17 mouse cellular contexts compared by ENCODE assay signal in the genomic region with DNA sequence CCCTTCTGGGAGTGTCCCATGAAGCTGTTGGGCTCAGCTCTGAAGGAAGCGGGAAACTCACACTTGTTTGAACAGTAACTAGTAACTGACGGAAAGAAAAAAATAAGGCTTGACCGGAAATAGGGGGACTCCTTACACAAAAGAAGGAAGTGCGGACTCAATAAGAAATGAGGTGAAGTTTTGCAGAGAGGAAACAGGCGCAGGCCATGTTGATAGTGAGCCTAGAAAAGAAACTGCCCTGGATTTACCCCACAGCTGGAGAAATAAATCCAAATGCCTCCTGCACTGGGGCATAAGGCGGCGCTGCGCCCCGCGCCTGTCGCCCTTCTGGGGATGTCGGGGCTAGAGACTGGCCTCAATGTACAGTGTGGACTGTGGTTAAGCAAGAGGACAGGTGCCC.
DNase-seq lines count a peak whose midpoint lies in the region; ATAC-seq and TF ChIP-seq lines count a peak whose summit lies in the region.
"Had no signal": no experiment of that assay in that cellular context is flagged by ENCODE, and none has a peak within 500 bp of the region (broad histone marks: within the 10 kb centered on the region; RNA-seq: fewer than 3 reads in every experiment).

No protein-coding gene starts in this region.

- ATAC-seq in embryonic facial prominence, embryonic 15.5 days (ENCODE audit: insufficient number of reproducible peaks, low FRiP score, low TSS enrichment, low read depth): 0 out of 2 replicates have a peak, but pooled peaks have one; percentile 15
- no peak for ATAC-seq in liver, embryonic 11.5 days (replicated peaks; ENCODE audit: low FRiP score)
- ATAC-seq in heart, postnatal 0 days (ENCODE audit: insufficient read depth, low read depth): peak; percentile 64
- ATAC-seq: forebrain, embryonic 15.5 days; hindbrain, embryonic 16.5 days had no signal

- no peak for DNase-seq in embryonic facial prominence, embryonic 10.5 days (ENCODE audit: low spot score)
- peak; percentile 28 for DNase-seq in liver, adult 2 months (ENCODE audit: extremely low read depth, low read depth, low spot score)
- no peak for DNase-seq in liver, embryonic 11.5 days (ENCODE audit: low spot score)
- DNase-seq in heart, postnatal 0 days (ENCODE audit: low spot score): peak; percentile 74
- no peak for DNase-seq in ovary, postnatal 10 days (ENCODE audit: low spot score)
- no peak for DNase-seq in cerebellum, adult 9-10 months
- DNase-seq: cerebellum, adult 2 months; gastrocnemius, postnatal 25 days; midbrain, embryonic 14.5 days; retina, postnatal 1 day; thymus, postnatal 14 days had no signal

- no peak overlapping the region for H3K9ac ChIP-seq in embryonic facial prominence, embryonic 15.5 days
- no peak overlapping the region for H3K9ac ChIP-seq in liver, adult 2 months (ENCODE audit: low read depth, low read length)
- no peak overlapping the region for H3K9ac ChIP-seq in liver, embryonic 11.5 days (ENCODE audit: low read depth, low read length)
- H3K9ac ChIP-seq in heart, postnatal 0 days (replicated peaks; ENCODE audit: low read depth, low read length): no peak overlapping the region
- H3K9ac ChIP-seq: embryonic facial prominence, embryonic 13.5 days; forebrain, embryonic 15.5 days had no signal

- no peaks in the 10 kb centered on the region for H3K9me3 ChIP-seq in embryonic facial prominence, embryonic 15.5 days (replicated peaks)
- no peaks in the 10 kb centered on the region for H3K9me3 ChIP-seq in embryonic facial prominence, embryonic 10.5 days
- no peaks in the 10 kb centered on the region for H3K9me3 ChIP-seq in liver, embryonic 11.5 days (ENCODE audit: control insufficient read depth, low read length)
- H3K9me3 ChIP-seq in heart, postnatal 0 days (replicated peaks; ENCODE audit: control insufficient read depth, low read length): no peaks in the 10 kb centered on the region
- H3K9me3 ChIP-seq: embryonic facial prominence, embryonic 13.5 days; forebrain, embryonic 15.5 days; limb, embryonic 10.5 days had no signal

- H3K79me2 ChIP-seq in liver, adult 2 months (ENCODE audit: control insufficient read depth, insufficient read depth, low read length): no peaks in the 10 kb centered on the region
- no peaks in the 10 kb centered on the region for H3K79me2 ChIP-seq in macrophage (ENCODE audit: inconsistent target)

- no peak for TF ChIP-seq POLR2A in liver, adult 2 months (IDR thresholded peaks at IDR 0.05; ENCODE audit: extremely low read depth, insufficient read depth, low read length)

- peaks cover 10% of the 10 kb centered on the region for H3K4me1 ChIP-seq in embryonic facial prominence, embryonic 15.5 days
- H3K4me1 ChIP-seq in embryonic facial prominence, embryonic 10.5 days: peaks cover 26% of the 10 kb centered on the region
- H3K4me1 ChIP-seq in liver, adult 2 months (ENCODE audit: control insufficient read depth, insufficient read depth, low read length): no peaks in the 10 kb centered on the region
- H3K4me1 ChIP-seq in liver, embryonic 11.5 days (replicated peaks; ENCODE audit: control insufficient read depth, insufficient read depth, low read length): 0 out of 2 replicates have a peak, but pooled peaks cover 5% of the 10 kb centered on the region
- H3K4me1 ChIP-seq in heart, postnatal 0 days (ENCODE audit: control insufficient read depth, insufficient read depth): peaks cover 20% of the 10 kb centered on the region

- H3K4me2 ChIP-seq in embryonic facial prominence, embryonic 15.5 days (replicated peaks): no peak overlapping the region
- H3K4me2 ChIP-seq in liver, embryonic 11.5 days: no peak overlapping the region; the same call in 1 of the 2 replicates
- H3K4me2 ChIP-seq in heart, postnatal 0 days (ENCODE audit: low read depth, low read length): no peak overlapping the region
- H3K4me2 ChIP-seq: embryonic facial prominence, embryonic 13.5 days; forebrain, embryonic 15.5 days had no signal

- H3K27ac ChIP-seq in embryonic facial prominence, embryonic 15.5 days (replicated peaks): no peak overlapping the region
- H3K27ac ChIP-seq in embryonic facial prominence, embryonic 10.5 days (replicated peaks): no peak overlapping the region; the same call in 1 of the 2 replicates
- H3K27ac ChIP-seq in liver, adult 2 months (replicated peaks; ENCODE audit: insufficient read depth, low read depth, low read length): peak overlapping the region; percentile 61
- no peak overlapping the region for H3K27ac ChIP-seq in liver, embryonic 11.5 days (ENCODE audit: low read depth, low read length)
- H3K27ac ChIP-seq in heart, postnatal 0 days (ENCODE audit: low read depth): peak overlapping the region; percentile 69
- peak overlapping the region; percentile 33 for H3K27ac ChIP-seq in macrophage
- H3K27ac ChIP-seq: embryonic facial prominence, embryonic 13.5 days; forebrain, embryonic 15.5 days; limb, embryonic 10.5 days had no signal

- WGBS in embryonic facial prominence, embryonic 15.5 days: 89% methylated on average over 12 of the region's 12 CpGs
- WGBS in embryonic facial prominence, embryonic 10.5 days: 88% methylated on average over 12 of the region's 12 CpGs
- 71% methylated on average over 12 of the region's 12 CpGs for WGBS in liver, adult 2 months
- WGBS in liver, embryonic 11.5 days: 61% methylated on average over 12 of the region's 12 CpGs
- 68% methylated on average over 12 of the region's 12 CpGs for whole genome bisulfite sequencing in heart, postnatal 0 days
- 9% methylated on average over 12 of the region's 12 CpGs for WGBS in macrophage (ENCODE audit: missing documents)

- TF ChIP-seq CTCF in liver, adult 2 months (IDR thresholded peaks at IDR 0.05; ENCODE audit: low read depth, low read length): peak; percentile 24; the same call in 1 of the 2 replicates
- no peak for TF ChIP-seq CTCF in heart, postnatal 0 days (IDR thresholded peaks at IDR 0.05; ENCODE audit: low read depth)

- H3K27me3 ChIP-seq in embryonic facial prominence, embryonic 15.5 days: no peaks in the 10 kb centered on the region
- no peaks in the 10 kb centered on the region for H3K27me3 ChIP-seq in embryonic facial prominence, embryonic 10.5 days (replicated peaks; ENCODE audit: low read depth, poor library complexity, severe bottlenecking)
- no peaks in the 10 kb centered on the region for H3K27me3 ChIP-seq in liver, adult 2 months (ENCODE audit: control insufficient read depth, insufficient read depth, low read length)
- H3K27me3 ChIP-seq in liver, embryonic 11.5 days (replicated peaks; ENCODE audit: control insufficient read depth, insufficient read depth, low read length): no peaks in the 10 kb centered on the region
- H3K27me3 ChIP-seq in heart, postnatal 0 days (ENCODE audit: control insufficient read depth, insufficient read depth, low read length): no peaks in the 10 kb centered on the region
- H3K27me3 ChIP-seq: embryonic facial prominence, embryonic 13.5 days; forebrain, embryonic 15.5 days had no signal

- H3K4me3 ChIP-seq in embryonic facial prominence, embryonic 15.5 days (replicated peaks): no peak overlapping the region
- H3K4me3 ChIP-seq in embryonic facial prominence, embryonic 10.5 days: no peak overlapping the region
- H3K4me3 ChIP-seq in liver, adult 2 months (ENCODE audit: insufficient read depth, low read depth, low read length): no peak overlapping the region
- H3K4me3 ChIP-seq in liver, embryonic 11.5 days (ENCODE audit: low read depth, low read length): no peak overlapping the region
- no peak overlapping the region for H3K4me3 ChIP-seq in heart, postnatal 0 days (ENCODE audit: low read depth, low read length)
- no peak overlapping the region for H3K4me3 ChIP-seq in macrophage (ENCODE audit: inconsistent target)
- H3K4me3 ChIP-seq: embryonic facial prominence, embryonic 13.5 days; forebrain, embryonic 15.5 days; limb, embryonic 10.5 days had no signal

- no peaks in the 10 kb centered on the region for H3K36me3 ChIP-seq in embryonic facial prominence, embryonic 15.5 days
- H3K36me3 ChIP-seq in embryonic facial prominence, embryonic 10.5 days (replicated peaks): no peaks in the 10 kb centered on the region
- H3K36me3 ChIP-seq in liver, adult 2 months (ENCODE audit: control insufficient read depth, insufficient read depth, low read length): no peaks in the 10 kb centered on the region
- no peaks in the 10 kb centered on the region for H3K36me3 ChIP-seq in liver, embryonic 11.5 days (ENCODE audit: control insufficient read depth, insufficient read depth, low read length)
- H3K36me3 ChIP-seq in heart, postnatal 0 days (replicated peaks; ENCODE audit: control insufficient read depth, insufficient read depth, low read length): no peaks in the 10 kb centered on the region
- no peaks in the 10 kb centered on the region for H3K36me3 ChIP-seq in macrophage (ENCODE audit: inconsistent target)
- H3K36me3 ChIP-seq: embryonic facial prominence, embryonic 13.5 days; forebrain, embryonic 15.5 days; limb, embryonic 10.5 days had no signal

- peak; percentile 81 for TF ChIP-seq EP300 in heart, postnatal 0 days (IDR thresholded peaks at IDR 0.05; ENCODE audit: low read depth)

Comparison
In these comparisons a context has a peak if more than half of its experiments do, and no peak if none do; other contexts are left out.
1. H3K27ac ChIP-seq: peak in liver, adult 2 months (single experiment), heart, postnatal 0 days (single experiment) and macrophage (single experiment); none in embryonic facial prominence, embryonic 15.5 days (single experiment), embryonic facial prominence, embryonic 10.5 days (single experiment) and liver, embryonic 11.5 days (single experiment).
2. DNase-seq: peak in liver, adult 2 months (single experiment) and heart, postnatal 0 days (single experiment); none in embryonic facial prominence, embryonic 10.5 days (single experiment), liver, embryonic 11.5 days (single experiment), ovary, postnatal 10 days (single experiment) and cerebellum, adult 9-10 months (single experiment).